Mouse (Mus musculus) heart, postnatal 36 days (tissue): ENCODE measurements around the gene Dclk1. TPM values are rescaled to one million over a fixed set of nuclear protein-coding genes. Genes with fewer than 3 reads are reported as not detected.

Experiments
- DNase-seq, 2 experiments: peaks; one replicate each; pipeline ENCODE4 v3.0.0; 2021 to 2022
- intact Hi-C: fragments of 180-260 bp; cut with DNase I; formaldehyde crosslinking; loops from one replicate; pipeline ENCODE4 v1.15.1; 2025
- total RNA-seq, 2 experiments: library from RNA; stranded (reverse); gene quantifications; 2 replicates each; pipeline ENCODE4 v1.2.3; 2021

Gene Dclk1
- total RNA-seq, 2 experiments from 2014 or later, result 2.5 to 5.9 TPM

- intact Hi-C loops, result no loop called here
- DNase-seq, result no peak
Observed at GRCm38 (mm10) chr3:55555848-55556247, 313.7 kb downstream of the Dclk1 start.

DNA sequence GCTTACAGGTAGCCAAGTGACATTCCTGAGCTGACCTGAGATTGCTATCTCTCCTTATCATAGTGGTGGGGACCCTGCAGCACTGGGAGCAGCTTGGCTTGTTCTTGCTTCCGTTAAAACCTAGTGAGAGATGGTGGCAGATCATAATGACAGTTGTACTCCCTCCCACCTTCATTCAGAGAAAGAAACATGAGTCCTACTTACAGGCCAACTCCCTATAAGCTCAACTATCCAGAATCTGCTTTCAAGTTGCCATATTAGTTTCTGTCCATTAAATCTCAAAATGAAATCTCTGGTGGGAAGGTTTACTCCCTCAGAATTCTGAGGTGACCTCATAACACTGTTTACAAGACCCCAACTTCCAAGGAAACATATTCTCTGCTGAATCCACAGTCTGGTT lies 316.4 kb downstream of the Dclk1 start:
- intact Hi-C loops, result no loop called here
- DNase-seq, result no peak

DNA sequence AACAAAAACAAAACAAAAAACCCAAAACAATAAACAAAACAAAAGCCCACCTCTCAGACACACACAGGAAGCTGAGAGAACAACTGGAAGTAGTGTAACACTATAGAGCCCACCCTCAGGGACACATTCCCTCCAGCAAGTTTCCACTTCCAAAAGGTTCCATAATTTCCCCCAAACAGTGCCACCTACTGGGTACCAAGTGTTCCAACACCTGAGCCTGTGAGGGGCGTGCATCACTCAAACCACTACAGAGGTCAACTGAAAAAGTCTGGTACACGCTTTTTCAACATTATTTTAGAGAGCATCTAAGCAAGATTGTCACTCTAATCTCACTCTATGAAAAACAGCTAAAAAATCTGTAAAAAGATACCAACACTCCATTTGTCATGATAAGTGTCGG lies 325.3 kb downstream of the Dclk1 start:
- DNase-seq, result no peak
- intact Hi-C loops, result no loop called here

DNA sequence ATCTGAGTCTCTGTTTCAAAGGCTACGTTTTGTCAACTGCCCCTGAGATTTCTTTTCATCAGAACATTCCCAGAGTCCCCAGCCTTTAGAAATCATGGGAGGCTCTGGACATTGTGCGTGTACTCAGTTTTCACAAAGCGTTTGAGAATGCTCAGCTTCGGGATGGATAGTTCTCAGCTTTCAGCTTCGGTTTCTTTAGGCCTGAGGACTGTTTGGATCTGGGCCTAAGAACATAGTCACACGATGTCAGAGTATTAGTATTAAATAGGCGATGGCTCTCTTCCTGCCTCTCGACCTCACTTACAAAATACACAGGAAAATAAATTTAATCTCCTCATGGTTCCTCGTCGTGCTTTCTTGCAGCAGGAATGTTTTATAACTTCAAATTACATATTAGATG lies 327.4 kb downstream of the Dclk1 start:
- intact Hi-C loops, result no loop called here
- no peak for DNase-seq

- DNase-seq, result no peak
- intact Hi-C loops, result no loop called here
Observed at GRCm38 (mm10) chr3:55571034-55571433, 328.9 kb downstream of the Dclk1 start.

DNA sequence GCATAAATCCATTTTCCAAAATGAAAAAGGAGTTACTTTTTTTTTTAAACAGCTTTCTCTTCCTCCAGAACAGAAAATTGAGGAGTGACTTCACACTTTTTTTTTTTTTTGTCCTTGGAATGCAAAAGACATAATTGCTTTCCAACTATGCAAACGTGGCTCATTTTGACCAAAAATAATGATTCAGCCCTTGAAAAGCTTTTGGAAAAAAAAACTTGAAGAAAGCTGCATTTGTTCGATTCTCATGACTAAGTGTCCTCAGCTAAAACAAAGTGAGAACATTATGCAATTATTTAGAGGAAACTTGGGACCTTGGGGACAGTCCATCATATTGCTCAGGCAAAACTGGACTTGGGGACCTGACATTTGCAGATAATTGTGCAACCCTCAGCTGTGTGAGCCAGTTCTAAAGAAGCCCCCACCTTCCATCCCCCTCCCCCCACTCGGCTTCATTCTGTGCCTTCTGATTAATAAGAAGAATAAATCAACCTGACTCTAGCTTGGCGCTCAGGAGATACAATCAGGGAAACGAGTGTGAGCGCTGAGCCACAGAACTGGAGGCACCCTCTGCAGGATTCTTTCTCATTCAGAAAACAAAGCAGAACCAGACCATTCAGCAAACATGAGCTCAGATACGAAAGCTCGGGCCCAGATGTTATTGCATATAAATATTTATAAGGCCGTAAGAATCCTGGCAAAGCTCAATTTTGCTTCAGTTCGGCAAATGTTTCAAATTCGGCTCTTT lies 329.6 kb downstream of the Dclk1 start:
- DNase-seq, result peak in 1 of 2 experiments; percentile 34
- intact Hi-C loops, result no loop called here

DNA sequence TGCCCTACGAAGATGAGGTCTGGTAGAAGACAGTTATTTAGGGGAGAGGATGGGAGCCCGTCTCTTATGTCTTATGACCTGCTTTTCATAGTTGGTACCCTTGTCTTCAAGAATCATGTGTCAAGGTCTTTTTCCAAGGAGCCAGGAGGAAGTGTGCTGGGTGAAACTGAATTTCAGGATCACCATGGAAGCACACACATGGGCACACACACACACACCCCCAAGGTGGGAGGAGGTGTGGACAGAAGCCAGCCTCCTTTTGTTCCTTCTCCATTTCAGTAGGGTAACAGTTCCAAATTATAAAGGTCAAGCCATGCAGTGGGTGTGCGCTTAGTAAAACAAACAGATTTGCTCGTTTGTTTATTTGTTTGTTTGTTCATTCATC lies 330.1 kb downstream of the Dclk1 start:
- intact Hi-C loops, result no loop called here
- DNase-seq, result no peak

DNA sequence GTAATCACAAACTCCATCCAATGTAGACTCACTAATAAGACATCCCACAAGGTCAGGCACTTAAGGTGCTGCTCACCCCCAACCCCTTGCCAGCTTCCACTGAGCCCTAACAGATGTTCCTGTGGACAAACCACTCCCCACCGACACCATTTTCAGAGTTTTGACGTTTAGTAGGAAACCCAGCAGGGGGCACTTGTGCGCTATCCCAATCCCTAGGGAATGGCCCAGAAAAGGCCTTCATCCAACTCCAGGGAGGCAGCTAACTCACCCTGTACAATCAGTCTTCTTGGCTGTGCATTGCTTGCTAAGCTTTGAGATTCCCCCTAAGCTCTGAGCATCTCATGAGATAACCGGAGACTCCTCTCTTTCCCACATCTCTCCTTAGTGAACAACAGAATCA lies 331.8 kb downstream of the Dclk1 start:
- DNase-seq, result no peak
- intact Hi-C loops, result loop anchor here (2.0 kb wide), 1 partner anchor 15 kb away; no protein-coding TSS in a partner anchor

GRCm38 (mm10) chr3:55587434-55587971 lies 345.3 kb downstream of the Dclk1 start:
- intact Hi-C loops, result no loop called here

DNA sequence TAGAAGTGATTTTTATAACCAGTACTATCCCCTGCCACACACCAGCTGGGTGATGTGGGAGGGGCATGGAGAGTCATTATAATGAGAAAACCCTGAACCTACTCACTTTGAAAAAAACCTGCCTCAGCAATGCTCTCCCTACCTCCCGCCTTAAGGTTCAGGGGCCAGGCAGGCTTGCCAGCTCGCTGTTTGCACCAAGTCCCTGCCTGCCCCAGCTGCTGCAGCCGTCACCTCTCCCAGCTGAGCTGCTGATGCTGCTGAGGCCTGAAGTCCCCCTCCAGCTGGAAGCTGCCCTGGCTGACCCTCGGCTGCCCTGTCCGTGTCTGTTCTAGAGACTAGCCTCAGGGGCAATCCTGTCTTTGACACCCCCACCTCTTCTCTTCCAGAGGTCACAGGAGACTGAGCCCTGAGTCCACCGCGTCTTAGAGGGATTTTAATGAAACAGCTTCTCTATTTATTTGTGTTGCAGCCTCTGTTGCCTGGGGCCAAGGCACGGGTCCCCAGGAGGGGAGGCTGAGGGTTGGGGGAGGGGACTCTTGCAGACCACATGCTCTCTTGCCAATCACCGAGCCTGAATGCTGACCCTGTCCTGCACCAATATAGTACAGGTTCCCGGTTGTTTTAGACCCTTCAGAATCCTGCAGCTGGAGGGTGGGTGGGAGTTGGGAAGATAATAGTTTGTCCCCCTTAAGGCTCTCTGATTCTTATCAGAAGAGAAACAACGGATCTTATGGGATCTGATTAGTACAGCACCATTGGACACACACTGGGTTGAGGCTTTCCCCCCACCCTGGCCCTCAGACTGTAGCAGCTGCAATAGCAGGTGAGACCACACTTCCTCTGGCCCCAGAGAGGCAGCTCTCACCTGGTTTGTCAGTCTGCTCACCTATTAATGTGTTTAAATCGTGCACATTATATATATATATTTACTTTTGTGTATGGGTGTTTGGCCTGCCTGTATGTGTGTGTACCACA lies 346.1 kb downstream of the Dclk1 start:
- intact Hi-C loops, result loop anchor here (2.0 kb wide), 1 partner anchor 13 kb away; no protein-coding TSS in a partner anchor
- peak in 1 of 2 experiments; percentile 19 for DNase-seq

More at GRCm38 (mm10) chr3:55587434-55587971, 345.3 kb downstream of the Dclk1 start:
- DNase-seq, result no peak

Other genes with a start within 250 kb of the Dclk1 start
- gene Ccna1, start 186.9 kb upstream of the Dclk1 start, total RNA-seq, result not detected
- gene Spg20, start 130.3 kb upstream of the Dclk1 start, total RNA-seq, result 10 to 100 TPM; 40.3 to 40.9 TPM
- not detected for gene Ccdc169, start 105.0 kb upstream of the Dclk1 start, total RNA-seq
- not detected for gene Sohlh2, start 60.3 kb upstream of the Dclk1 start, total RNA-seq
- not detected for gene Gm21954, start 229.8 kb downstream of the Dclk1 start, total RNA-seq